Mouse (Mus musculus): Measurements from ENCODE around the gene Mettl7b. TPM values are rescaled to one million over a fixed set of nuclear protein-coding genes. Genes with fewer than 3 reads are reported as not detected.
"Not testable (repeated sequence)": the region's sequence is repeated elsewhere in the genome, so short reads cannot be mapped to it uniquely, and the experiment has no call there.

Gene Mettl7b
- not detected for total RNA-seq (2018; cell fraction: chromatin; rRNA removed)
- not detected for total RNA-seq (2018; cell fraction: cytosol; rRNA removed)
- total RNA-seq (2018; cell fraction: nucleus; rRNA removed), result not detected
- polyA plus RNA-seq (2018), result not detected in 3 replicates

- Histone ChIP-seq H3K4me3 (ENCODE audit: inconsistent target) (no peak within 1 kb of the TSS), H3K27ac (no peak within 1 kb of the TSS), H3K36me3 (ENCODE audit: inconsistent target) (no peaks in the 10 kb centered on the region), H3K79me2 (ENCODE audit: inconsistent target) (no peaks in the 10 kb centered on the region)
- 33% methylated on average over 12 of the region's 12 CpGs for WGBS (ENCODE audit: missing documents)
These were observed at the start of gene Mettl7b for GRCm38 (mm10) chr10:128960590-128961584. TSS of gene Mettl7b (minus strand) at chr10:128960988.

DNA sequence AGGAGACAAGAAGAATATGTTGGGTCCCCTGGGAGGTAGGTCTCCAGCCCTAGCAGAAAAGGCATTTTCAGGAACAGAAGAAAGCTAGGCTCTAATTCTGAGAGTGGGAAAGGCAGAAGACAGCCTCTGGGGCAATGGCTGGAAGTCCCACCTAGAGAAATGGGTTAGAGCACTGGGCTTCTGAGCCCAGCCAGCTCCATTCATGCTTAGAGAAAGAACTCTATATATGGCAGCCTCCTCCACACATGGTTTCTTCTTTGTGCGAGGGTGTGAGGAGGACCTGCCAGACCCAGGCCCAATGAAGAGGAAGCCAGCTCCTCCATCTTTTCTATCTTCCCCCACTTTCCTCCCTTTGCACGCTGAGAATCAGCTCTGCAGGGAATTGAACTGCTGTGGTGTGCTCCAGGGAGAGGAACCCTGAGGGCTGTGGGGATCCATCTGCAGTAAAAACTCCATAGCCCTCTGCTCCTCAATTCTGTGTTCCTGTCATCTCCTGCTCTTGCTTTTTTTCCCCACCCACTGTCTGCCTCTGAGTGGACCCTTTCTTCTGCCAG, 49.6 kb upstream of the Mettl7b start, which contains the start of gene Olfr763:
Olfr763 (plus strand) TSS at position 504 of the 554 bp plus-strand sequence.
- WGBS (ENCODE audit: missing documents), result 74% methylated on average over 2 of the region's 2 CpGs
- H3K27ac ChIP-seq, result no peak within 1 kb of the TSS
- no peaks in the 10 kb centered on the region for H3K36me3 ChIP-seq (ENCODE audit: inconsistent target)

GRCm38 (mm10) chr10:129004032-129004920, 43.5 kb upstream of the Mettl7b start:
- H3K36me3 ChIP-seq (ENCODE audit: inconsistent target), result no peaks in the 10 kb centered on the region
- no peaks in the 10 kb centered on the region for H3K79me2 ChIP-seq (ENCODE audit: inconsistent target)
- H3K4me3 ChIP-seq (ENCODE audit: inconsistent target), result no peak overlapping the region
- no peak overlapping the region for H3K27ac ChIP-seq
- WGBS (ENCODE audit: missing documents), result 89% methylated on average over 14 of the region's 14 CpGs

More for the DNA sequence above, 49.6 kb upstream of the Mettl7b start, which contains the start of gene Olfr763:
- H3K4me3 ChIP-seq (ENCODE audit: inconsistent target), result no peak within 1 kb of the TSS
- H3K79me2 ChIP-seq (ENCODE audit: inconsistent target), result no peaks in the 10 kb centered on the region

DNA sequence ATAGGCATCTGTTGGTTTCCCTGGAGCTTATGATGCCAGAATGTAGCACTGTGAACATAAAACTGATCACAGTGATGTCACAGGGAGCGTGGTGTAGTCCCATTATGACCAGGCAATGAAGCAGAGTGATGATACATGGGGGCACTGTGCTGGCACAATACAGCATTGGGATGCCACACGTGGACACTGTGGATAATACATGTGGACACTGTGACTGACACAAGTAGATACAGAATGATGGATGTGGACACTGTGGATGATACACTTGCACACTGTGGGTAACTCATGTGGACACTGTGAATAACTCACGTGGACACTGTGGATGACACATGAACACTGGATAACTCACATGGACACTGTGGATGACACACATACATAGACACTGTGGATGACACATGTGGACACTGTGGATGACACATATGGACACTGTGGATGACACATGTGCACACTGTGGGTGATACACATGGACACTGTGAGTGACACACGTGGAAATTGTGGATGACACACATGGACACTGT, 35.8 kb upstream of the Mettl7b start:
- Histone ChIP-seq H3K79me2 (ENCODE audit: inconsistent target) (no peaks in the 10 kb centered on the region), H3K36me3 (ENCODE audit: inconsistent target) (no peaks in the 10 kb centered on the region), H3K4me3 (ENCODE audit: inconsistent target) (no peak overlapping the region), H3K27ac (no peak overlapping the region)
- WGBS (ENCODE audit: missing documents), result 81% methylated on average over 4 of the region's 4 CpGs

- Histone ChIP-seq H3K4me3 (ENCODE audit: inconsistent target) (no peak overlapping the region), H3K27ac (no peak overlapping the region), H3K79me2 (ENCODE audit: inconsistent target) (no peaks in the 10 kb centered on the region), H3K36me3 (ENCODE audit: inconsistent target) (no peaks in the 10 kb centered on the region)
- 94% methylated on average over 1 of the region's 1 CpGs for WGBS (ENCODE audit: missing documents)
These were observed 35.0 kb upstream of the Mettl7b start for GRCm38 (mm10) chr10:128995796-128996195.

GRCm38 (mm10) chr10:128990994-128991393, 30.2 kb upstream of the Mettl7b start:
- Histone ChIP-seq H3K4me3 (ENCODE audit: inconsistent target) (no peak overlapping the region), H3K36me3 (ENCODE audit: inconsistent target) (no peaks in the 10 kb centered on the region), H3K79me2 (ENCODE audit: inconsistent target) (no peaks in the 10 kb centered on the region), H3K27ac (no peak overlapping the region)

DNA sequence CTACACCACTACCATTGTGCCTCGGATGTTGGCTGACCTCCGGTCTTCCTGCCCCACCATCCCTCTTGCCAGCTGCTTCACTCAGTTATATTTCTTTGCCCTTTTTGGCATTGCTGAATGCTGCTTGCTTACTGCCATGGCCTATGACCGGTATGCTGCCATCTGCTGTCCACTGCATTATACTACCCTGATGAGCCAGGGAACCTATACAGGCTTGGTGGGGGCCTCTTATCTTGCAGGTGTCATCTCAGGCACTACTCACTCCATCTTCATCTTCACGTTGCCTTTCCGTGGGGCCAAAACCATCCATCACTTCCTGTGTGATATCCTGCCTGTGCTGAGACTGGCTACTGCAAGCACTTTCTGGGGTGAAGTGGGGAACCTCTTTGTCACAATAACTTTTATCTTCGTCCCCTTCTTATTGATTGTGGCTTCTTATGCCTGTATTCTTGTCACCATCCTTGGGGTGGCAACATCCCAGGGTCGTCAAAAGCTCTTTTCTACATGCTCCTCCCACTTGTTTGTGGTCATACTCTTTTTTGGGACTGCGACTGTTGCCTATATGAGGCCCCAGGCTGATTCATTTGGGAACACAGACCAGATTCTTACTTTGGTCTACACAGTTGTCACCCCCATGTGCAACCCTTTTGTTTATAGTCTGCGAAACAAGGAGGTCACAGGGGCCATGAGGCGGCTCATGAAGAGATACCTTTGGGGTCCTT, 29.5 kb upstream of the Mettl7b start:
- 68% methylated on average over 4 of the region's 10 CpGs for WGBS (ENCODE audit: missing documents)
- H3K4me3 ChIP-seq (ENCODE audit: inconsistent target); H3K36me3 ChIP-seq (ENCODE audit: inconsistent target); H3K27ac ChIP-seq; H3K79me2 ChIP-seq (ENCODE audit: inconsistent target): not testable (repeated sequence)

GRCm38 (mm10) chr10:128989131-128989530, 28.3 kb upstream of the Mettl7b start, which contains the start of gene Olfr9:
TSS of gene Olfr9 (plus strand) at chr10:128989431.
- H3K4me3 ChIP-seq (ENCODE audit: inconsistent target); H3K79me2 ChIP-seq (ENCODE audit: inconsistent target); H3K27ac ChIP-seq; H3K36me3 ChIP-seq (ENCODE audit: inconsistent target): not testable (repeated sequence)
- 86% methylated on average over 1 of the region's 1 CpGs for WGBS (ENCODE audit: missing documents)

DNA sequence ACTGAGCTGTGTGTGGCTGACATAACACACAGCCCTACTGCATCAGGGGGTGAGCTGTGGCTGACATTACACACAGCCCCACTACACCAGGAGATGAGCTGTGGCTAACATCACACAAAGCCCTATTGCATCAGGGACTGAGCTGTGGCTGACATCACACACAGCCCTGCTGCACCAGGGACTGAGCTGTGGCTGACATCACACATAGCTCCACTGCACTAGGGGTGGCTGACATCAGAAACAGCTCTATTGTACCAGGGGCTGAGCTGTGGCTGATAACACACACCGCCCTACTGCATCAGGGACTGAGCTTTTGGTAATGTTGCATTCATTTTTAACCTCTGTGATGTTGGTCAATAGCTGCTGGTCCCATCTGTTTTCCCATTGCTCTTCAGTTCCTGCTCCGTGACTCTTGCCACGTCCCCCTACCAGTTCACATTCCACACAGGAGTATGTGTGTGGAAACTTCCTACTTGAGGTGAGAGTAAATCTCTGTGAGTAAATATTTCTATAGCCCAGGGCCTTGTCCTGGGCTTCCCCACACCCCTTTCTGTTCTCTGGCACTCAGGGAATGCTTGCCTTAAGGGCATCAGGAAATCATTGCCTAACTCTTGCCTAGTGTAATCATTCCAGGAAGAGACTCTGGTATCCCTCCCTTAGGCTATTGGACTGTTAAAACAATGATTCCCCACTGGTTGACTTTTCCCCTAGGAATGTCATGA, 20.0 kb upstream of the Mettl7b start:
- no peaks in the 10 kb centered on the region for H3K36me3 ChIP-seq (ENCODE audit: inconsistent target)
- H3K4me3 ChIP-seq (ENCODE audit: inconsistent target), result no peak overlapping the region
- no peaks in the 10 kb centered on the region for H3K79me2 ChIP-seq (ENCODE audit: inconsistent target)
- 100% methylated on average over 3 of the region's 3 CpGs for WGBS (ENCODE audit: missing documents)
- no peak overlapping the region for H3K27ac ChIP-seq

- Histone ChIP-seq H3K27ac (no peak overlapping the region), H3K4me3 (ENCODE audit: inconsistent target) (no peak overlapping the region), H3K36me3 (ENCODE audit: inconsistent target) (no peaks in the 10 kb centered on the region), H3K79me2 (ENCODE audit: inconsistent target) (no peaks in the 10 kb centered on the region)
- 18% methylated on average over 9 of the region's 9 CpGs for WGBS (ENCODE audit: missing documents)
These were observed 16.8 kb upstream of the Mettl7b start for GRCm38 (mm10) chr10:128977522-128978114.

DNA sequence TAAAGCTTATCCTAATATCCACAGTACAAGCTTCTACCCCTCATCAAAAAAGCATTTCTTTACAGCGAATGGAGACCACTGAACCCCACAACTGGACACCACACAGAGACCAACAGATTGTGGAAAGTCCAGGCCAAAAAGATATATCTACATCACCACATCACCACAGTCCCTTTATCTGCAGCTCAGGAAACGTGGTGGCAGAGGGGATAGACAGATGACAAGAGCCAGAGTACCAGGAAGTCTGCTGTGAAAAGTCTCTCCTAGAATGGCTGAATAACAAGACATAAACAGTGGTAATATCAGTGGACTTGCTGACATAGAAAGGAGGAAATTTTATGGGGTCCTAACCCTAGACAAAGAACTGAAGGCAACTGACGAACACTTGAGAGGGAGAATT, 15.6 kb upstream of the Mettl7b start:
- no peaks in the 10 kb centered on the region for H3K79me2 ChIP-seq (ENCODE audit: inconsistent target)
- H3K4me3 ChIP-seq (ENCODE audit: inconsistent target), result no peak overlapping the region
- 92% methylated on average over 3 of the region's 3 CpGs for whole genome bisulfite sequencing (ENCODE audit: missing documents)
- no peaks in the 10 kb centered on the region for H3K36me3 ChIP-seq (ENCODE audit: inconsistent target)
- no peak overlapping the region for H3K27ac ChIP-seq

GRCm38 (mm10) chr10:128972841-128973240, 12.1 kb upstream of the Mettl7b start:
- Histone ChIP-seq H3K36me3 (ENCODE audit: inconsistent target) (no peaks in the 10 kb centered on the region), H3K4me3 (ENCODE audit: inconsistent target) (no peak overlapping the region), H3K79me2 (ENCODE audit: inconsistent target) (no peaks in the 10 kb centered on the region), H3K27ac (no peak overlapping the region)
- 90% methylated on average over 4 of the region's 4 CpGs for WGBS (ENCODE audit: missing documents)

GRCm38 (mm10) chr10:128970740-128971250, 10.0 kb upstream of the Mettl7b start:
- H3K36me3 ChIP-seq (ENCODE audit: inconsistent target), result no peaks in the 10 kb centered on the region
- H3K79me2 ChIP-seq (ENCODE audit: inconsistent target), result no peaks in the 10 kb centered on the region
- WGBS (ENCODE audit: missing documents), result 65% methylated on average over 1 of the region's 1 CpGs
- H3K27ac ChIP-seq, result no peak overlapping the region
- H3K4me3 ChIP-seq (ENCODE audit: inconsistent target), result no peak overlapping the region
